Mouse (Mus musculus): ENCODE data around the gene Fkbp5. TPM values are rescaled to one million over a fixed set of nuclear protein-coding genes. Genes with fewer than 3 reads are reported as not detected.

Fkbp5 gene
- polyA plus RNA-seq, 1 experiment from 2014 or later: 8.3 TPM

- Histone ChIP-seq H3K4me2 (peak overlapping the region; percentile 39; the same call in 1 of the 2 replicates), H3K9me3 (ENCODE audit: low read depth, low read length) (no peaks in the 10 kb centered on the region), H3K4me1 (ENCODE audit: insufficient read depth) (no peaks in the 10 kb centered on the region), H3K4me3 (ENCODE audit: low read depth, low read length) (no peak overlapping the region), H3K27ac (ENCODE audit: low read depth) (no peak overlapping the region), H3K9ac (no peak overlapping the region), H3K36me3 (ENCODE audit: insufficient read depth) (no peaks in the 10 kb centered on the region), H3K27me3 (ENCODE audit: insufficient read depth, low read length) (peaks cover 1% of the 10 kb centered on the region)
- 8% methylated on average over 22 of the region's 25 CpGs for WGBS
- TF ChIP-seq CTCF (IDR thresholded peaks at IDR 0.05; ENCODE audit: low read depth): no peak
- ATAC-seq (ENCODE audit: insufficient read depth) (no peak), DNase-seq (no peak)
These were observed 125.5 kb downstream of the Fkbp5 start for GRCm38 (mm10) chr17:28391568-28392432.

DNA sequence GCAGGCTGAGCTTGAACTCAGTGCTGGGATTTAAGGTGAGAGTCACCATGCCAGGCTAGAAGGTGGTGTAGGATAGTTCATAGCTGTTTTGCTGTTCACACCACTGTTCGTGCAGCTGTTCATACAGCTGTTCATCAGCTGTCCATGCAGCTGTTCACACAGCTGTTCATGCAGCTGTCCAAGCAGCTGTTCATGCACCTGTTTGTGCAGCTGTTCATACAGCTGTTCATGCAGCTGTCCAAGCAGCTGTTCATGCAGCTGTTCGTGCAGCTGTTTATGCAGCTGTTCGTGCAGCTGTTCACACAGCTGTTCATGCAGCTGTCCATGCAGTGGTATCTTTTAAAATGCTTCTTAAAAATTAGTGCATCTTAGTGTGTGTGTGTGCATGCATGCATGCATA is 128.8 kb downstream of the Fkbp5 start:
- ATAC-seq (ENCODE audit: insufficient read depth) (no peak), DNase-seq (peak; percentile 18)
- H3K27me3 ChIP-seq (ENCODE audit: insufficient read depth, low read length): peaks cover 7% of the 10 kb centered on the region

DNA sequence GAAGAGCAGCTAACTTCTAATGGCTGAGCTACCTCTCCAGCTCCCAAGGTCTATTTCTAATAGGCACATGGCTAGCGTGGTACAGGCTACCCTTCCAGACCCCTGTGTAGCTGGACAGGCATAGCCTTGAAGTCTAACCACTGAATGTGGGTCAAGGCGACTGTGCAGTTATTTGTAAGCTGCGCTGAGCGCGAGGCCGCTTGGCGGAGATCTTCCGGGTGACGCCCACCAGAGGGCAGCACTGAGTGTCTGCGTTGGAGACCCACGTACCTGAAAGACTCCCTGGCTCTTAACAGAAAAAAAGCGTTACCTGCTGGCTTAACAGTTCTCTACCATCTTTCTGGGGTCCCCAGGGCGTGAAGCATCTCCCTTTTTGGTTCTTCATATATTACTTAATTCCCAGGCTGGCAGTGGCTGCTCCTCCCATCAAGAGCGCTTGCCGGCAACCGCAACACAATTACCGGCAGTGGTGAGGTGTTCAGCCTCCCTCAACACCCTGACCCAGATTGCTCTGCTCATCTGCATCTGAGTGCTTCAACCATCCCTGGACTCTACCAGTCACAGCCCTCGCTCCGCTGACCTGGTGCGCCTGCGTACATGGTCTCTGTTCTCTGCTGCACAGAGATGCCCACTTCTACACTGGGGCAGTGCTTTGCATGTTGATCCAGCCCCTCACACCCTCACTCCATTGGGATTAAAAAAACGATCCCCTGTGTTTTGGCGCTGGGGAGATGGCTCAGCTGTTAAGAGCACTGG is 131.0 kb downstream of the Fkbp5 start:
- peaks cover 7% of the 10 kb centered on the region for H3K27me3 ChIP-seq (ENCODE audit: insufficient read depth, low read length)
- TF ChIP-seq CTCF (IDR thresholded peaks at IDR 0.05; ENCODE audit: low read depth): peak; percentile 90
- DNase-seq: peak; percentile 90
- H3K9me3 ChIP-seq (ENCODE audit: low read depth, low read length): no peaks in the 10 kb centered on the region
- H3K4me1 ChIP-seq (ENCODE audit: insufficient read depth): no peaks in the 10 kb centered on the region
- H3K27ac ChIP-seq (ENCODE audit: low read depth): no peak overlapping the region
- WGBS: 4% methylated on average over 23 of the region's 23 CpGs
- no peak overlapping the region for H3K9ac ChIP-seq
- no peak for ATAC-seq (ENCODE audit: insufficient read depth)
- H3K36me3 ChIP-seq (ENCODE audit: insufficient read depth): no peaks in the 10 kb centered on the region
- H3K4me2 ChIP-seq: peak overlapping the region; percentile 42; the same call in 1 of the 2 replicates
- no peak overlapping the region for H3K4me3 ChIP-seq (ENCODE audit: low read depth, low read length)

More for the DNA sequence above, 128.8 kb downstream of the Fkbp5 start:
- Histone ChIP-seq H3K4me2 (no peak overlapping the region), H3K4me3 (ENCODE audit: low read depth, low read length) (no peak overlapping the region), H3K9me3 (ENCODE audit: low read depth, low read length) (no peaks in the 10 kb centered on the region), H3K27ac (ENCODE audit: low read depth) (no peak overlapping the region), H3K9ac (no peak overlapping the region), H3K4me1 (ENCODE audit: insufficient read depth) (no peaks in the 10 kb centered on the region), H3K36me3 (ENCODE audit: insufficient read depth) (no peaks in the 10 kb centered on the region)
- WGBS: 82% methylated on average over 3 of the region's 3 CpGs
- no peak for TF ChIP-seq CTCF (IDR thresholded peaks at IDR 0.05; ENCODE audit: low read depth)

DNA sequence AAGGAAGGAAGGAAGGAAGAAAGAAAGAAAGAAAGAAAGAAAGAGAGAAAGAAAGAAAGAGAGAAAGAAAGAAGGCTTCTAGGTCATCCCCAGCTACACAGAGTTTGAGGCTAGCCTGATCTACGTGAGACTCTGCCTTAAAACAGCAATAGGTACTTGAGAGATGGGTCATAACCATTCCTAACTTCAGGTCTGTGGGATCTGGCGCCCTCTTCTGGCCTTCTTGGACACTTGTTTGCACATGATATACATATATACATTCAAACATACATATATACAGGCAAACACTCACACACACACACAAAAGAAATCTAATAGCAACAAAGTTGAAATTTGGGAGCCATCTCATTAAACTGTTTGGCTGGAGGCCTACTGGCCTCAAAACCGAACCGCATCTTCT is 133.0 kb downstream of the Fkbp5 start:
- H3K27ac ChIP-seq (ENCODE audit: low read depth): no peak overlapping the region
- H3K4me3 ChIP-seq (ENCODE audit: low read depth, low read length): no peak overlapping the region
- no peak overlapping the region for H3K9ac ChIP-seq
- H3K27me3 ChIP-seq (ENCODE audit: insufficient read depth, low read length): peaks cover 7% of the 10 kb centered on the region
- no peaks in the 10 kb centered on the region for H3K36me3 ChIP-seq (ENCODE audit: insufficient read depth)
- TF ChIP-seq CTCF (IDR thresholded peaks at IDR 0.05; ENCODE audit: low read depth): peak; percentile 57
- ATAC-seq (ENCODE audit: insufficient read depth) (no peak), DNase-seq (peak; percentile 64)
- no peaks in the 10 kb centered on the region for H3K4me1 ChIP-seq (ENCODE audit: insufficient read depth)
- H3K4me2 ChIP-seq: no peak overlapping the region
- H3K9me3 ChIP-seq (ENCODE audit: low read depth, low read length): no peaks in the 10 kb centered on the region
- WGBS: 56% methylated on average over 4 of the region's 4 CpGs

DNA sequence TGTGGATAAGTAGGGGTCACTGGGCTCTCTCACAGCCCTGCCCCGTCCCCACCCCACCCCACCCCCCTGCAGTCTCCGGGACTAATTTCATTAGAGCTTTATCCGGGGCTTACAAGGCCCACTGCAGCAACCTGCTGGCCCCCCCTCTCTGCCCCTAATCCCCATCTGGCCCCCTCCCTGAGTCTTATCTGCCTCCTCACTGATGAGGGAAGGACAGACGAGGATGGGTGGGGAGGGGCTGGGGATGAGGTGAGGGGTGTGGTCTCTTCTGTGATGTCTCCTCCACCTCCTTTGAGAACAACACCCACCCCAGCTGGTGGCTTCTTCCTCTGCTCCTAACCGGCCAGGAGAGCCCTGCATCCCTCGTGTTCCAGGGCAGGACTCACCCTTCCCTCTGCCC is 137.1 kb downstream of the Fkbp5 start:
- H3K27me3 ChIP-seq (ENCODE audit: insufficient read depth, low read length): peaks cover 8% of the 10 kb centered on the region
- no peak overlapping the region for H3K27ac ChIP-seq (ENCODE audit: low read depth)
- no peak overlapping the region for H3K4me2 ChIP-seq
- no peak for ATAC-seq (ENCODE audit: insufficient read depth)
- H3K4me1 ChIP-seq (ENCODE audit: insufficient read depth): no peaks in the 10 kb centered on the region
- 11% methylated on average over 6 of the region's 6 CpGs for WGBS
- no peaks in the 10 kb centered on the region for H3K36me3 ChIP-seq (ENCODE audit: insufficient read depth)
- H3K9ac ChIP-seq: no peak overlapping the region
- no peak for DNase-seq
- H3K9me3 ChIP-seq (ENCODE audit: low read depth, low read length): no peaks in the 10 kb centered on the region
- no peak for TF ChIP-seq CTCF (IDR thresholded peaks at IDR 0.05; ENCODE audit: low read depth)
- no peak overlapping the region for H3K4me3 ChIP-seq (ENCODE audit: low read depth, low read length)

GRCm38 (mm10) chr17:28375592-28376061 is 141.7 kb downstream of the Fkbp5 start:
- Histone ChIP-seq H3K9me3 (ENCODE audit: low read depth, low read length) (no peaks in the 10 kb centered on the region), H3K4me3 (ENCODE audit: low read depth, low read length) (no peak overlapping the region), H3K36me3 (ENCODE audit: insufficient read depth) (no peaks in the 10 kb centered on the region), H3K9ac (no peak overlapping the region), H3K4me1 (ENCODE audit: insufficient read depth) (no peaks in the 10 kb centered on the region), H3K27me3 (ENCODE audit: insufficient read depth, low read length) (peaks cover 20% of the 10 kb centered on the region), H3K27ac (ENCODE audit: low read depth) (no peak overlapping the region), H3K4me2 (peak overlapping the region; percentile 18; the same call in 1 of the 2 replicates)
- ATAC-seq (ENCODE audit: insufficient read depth): no peak
- no peak for DNase-seq
- 12% methylated on average over 17 of the region's 17 CpGs for WGBS
- no peak for TF ChIP-seq CTCF (IDR thresholded peaks at IDR 0.05; ENCODE audit: low read depth)

- no peak overlapping the region for H3K9ac ChIP-seq
- ATAC-seq (ENCODE audit: insufficient read depth) (no peak), DNase-seq (no peak)
- WGBS: 15% methylated on average over 16 of the region's 16 CpGs
- H3K36me3 ChIP-seq (ENCODE audit: insufficient read depth): no peaks in the 10 kb centered on the region
- no peak overlapping the region for H3K27ac ChIP-seq (ENCODE audit: low read depth)
- peaks cover 20% of the 10 kb centered on the region for H3K27me3 ChIP-seq (ENCODE audit: insufficient read depth, low read length)
- H3K4me3 ChIP-seq (ENCODE audit: low read depth, low read length): no peak overlapping the region
- TF ChIP-seq CTCF (IDR thresholded peaks at IDR 0.05; ENCODE audit: low read depth): no peak
- H3K4me1 ChIP-seq (ENCODE audit: insufficient read depth): no peaks in the 10 kb centered on the region
- peak overlapping the region; percentile 27 for H3K4me2 ChIP-seq
- no peaks in the 10 kb centered on the region for H3K9me3 ChIP-seq (ENCODE audit: low read depth, low read length)
These were observed 142.8 kb downstream of the Fkbp5 start for GRCm38 (mm10) chr17:28374494-28374893.

Data from lung, embryonic 14.5 days (tissue).